Mouse (Mus musculus): ENCODE results near the gene Olfr734. TPM values are rescaled to one million over a fixed set of nuclear protein-coding genes. Genes with fewer than 3 reads are reported as not detected.

Gene Olfr734
- polyA plus RNA-seq, 1 experiment from 2014 or later, result not detected

Other genes with a start within 250 kb of the Olfr734 start
- not detected in 2 replicates for gene Olfr726, start 235.8 kb downstream of the Olfr734 start, polyA plus RNA-seq (2014; fragmentation: Nextera tagmentation; extraction: Ambion mirVana)
- not detected in 2 replicates for gene Olfr727, start 203.6 kb downstream of the Olfr734 start, polyA plus RNA-seq (2014; fragmentation: Nextera tagmentation; extraction: Ambion mirVana)
- not detected in 2 replicates for gene Olfr728, start 184.1 kb downstream of the Olfr734 start, polyA plus RNA-seq (2014; fragmentation: Nextera tagmentation; extraction: Ambion mirVana)
- not detected in 2 replicates for gene Olfr729, start 173.9 kb downstream of the Olfr734 start, polyA plus RNA-seq (2014; fragmentation: Nextera tagmentation; extraction: Ambion mirVana)
- not detected in 2 replicates for gene Olfr730, start 138.6 kb downstream of the Olfr734 start, polyA plus RNA-seq (2014; fragmentation: Nextera tagmentation; extraction: Ambion mirVana)
- gene Olfr731, start 84.9 kb downstream of the Olfr734 start, polyA plus RNA-seq (2014; fragmentation: Nextera tagmentation; extraction: Ambion mirVana), result not detected in 2 replicates
- gene Olfr732, start 42.6 kb downstream of the Olfr734 start, polyA plus RNA-seq (2014; fragmentation: Nextera tagmentation; extraction: Ambion mirVana), result not detected in 2 replicates
- not detected in 2 replicates for gene Olfr733, start 25.2 kb downstream of the Olfr734 start, polyA plus RNA-seq (2014; fragmentation: Nextera tagmentation; extraction: Ambion mirVana)
- not detected in 2 replicates for gene Olfr735, start 22.1 kb upstream of the Olfr734 start, polyA plus RNA-seq (2014; fragmentation: Nextera tagmentation; extraction: Ambion mirVana)
- gene Tlr11, start 31.2 kb upstream of the Olfr734 start, polyA plus RNA-seq (2014; fragmentation: Nextera tagmentation; extraction: Ambion mirVana), result not detected in 2 replicates
- not detected in 2 replicates for gene Olfr736, start 54.4 kb upstream of the Olfr734 start, polyA plus RNA-seq (2014; fragmentation: Nextera tagmentation; extraction: Ambion mirVana)
- gene Olfr738, start 80.8 kb upstream of the Olfr734 start, polyA plus RNA-seq (2014; fragmentation: Nextera tagmentation; extraction: Ambion mirVana), result not detected in 2 replicates
- not detected in 2 replicates for gene Olfr739, start 91.9 kb upstream of the Olfr734 start, polyA plus RNA-seq (2014; fragmentation: Nextera tagmentation; extraction: Ambion mirVana)
- not detected in 2 replicates for gene Olfr740, start 118.8 kb upstream of the Olfr734 start, polyA plus RNA-seq (2014; fragmentation: Nextera tagmentation; extraction: Ambion mirVana)
- gene Olfr741, start 146.0 kb upstream of the Olfr734 start, polyA plus RNA-seq (2014; fragmentation: Nextera tagmentation; extraction: Ambion mirVana), result not detected in 2 replicates
- not detected in 2 replicates for gene Olfr742, start 176.8 kb upstream of the Olfr734 start, polyA plus RNA-seq (2014; fragmentation: Nextera tagmentation; extraction: Ambion mirVana)
- gene Olfr743, start 195.1 kb upstream of the Olfr734 start, polyA plus RNA-seq (2014; fragmentation: Nextera tagmentation; extraction: Ambion mirVana), result not detected in 2 replicates

All from kidney, embryonic 14.5 days (tissue).